Mouse (Mus musculus): ENCODE data around the gene Zp1.

Gene Zp1

GRCm38 (mm10) chr19:10921058-10921457 lies 626 bp upstream of the Zp1 start:
- no peak for DNase-seq

- DNase-seq, result peak in 1 of 2 experiments; percentile 36
Measured at GRCm38 (mm10) chr19:10918321-10918991, 2.0 kb downstream of the Zp1 start.

GRCm38 (mm10) chr19:10916506-10916905 lies 3.9 kb downstream of the Zp1 start:
- DNase-seq, result no peak

- no peak for DNase-seq
Measured at GRCm38 (mm10) chr19:10914870-10915269, 5.6 kb downstream of the Zp1 start.

- no peak for DNase-seq
Measured at GRCm38 (mm10) chr19:10914291-10914690, 6.1 kb downstream of the Zp1 start.

GRCm38 (mm10) chr19:10909087-10909721 lies 11.2 kb downstream of the Zp1 start:
- DNase-seq, result no peak

GRCm38 (mm10) chr19:10907891-10908290 lies 12.5 kb downstream of the Zp1 start:
- DNase-seq, result peak; percentile 64 to 65

- DNase-seq, result no peak
Measured at GRCm38 (mm10) chr19:10905728-10906000, 14.8 kb downstream of the Zp1 start.

- peak in 1 of 2 experiments; percentile 21 for DNase-seq
Measured at GRCm38 (mm10) chr19:10904927-10905727, 15.3 kb downstream of the Zp1 start.

GRCm38 (mm10) chr19:10904512-10904911 lies 15.9 kb downstream of the Zp1 start:
- DNase-seq, result no peak

- no peak for DNase-seq
Measured at GRCm38 (mm10) chr19:10901046-10901445, 19.4 kb downstream of the Zp1 start.

- DNase-seq, result no peak
Measured at GRCm38 (mm10) chr19:10900315-10900714, 20.1 kb downstream of the Zp1 start.

- no peak for DNase-seq
Measured at GRCm38 (mm10) chr19:10897491-10897890, 22.9 kb downstream of the Zp1 start.

GRCm38 (mm10) chr19:10896849-10897248 lies 23.6 kb downstream of the Zp1 start:
- DNase-seq, result no peak

GRCm38 (mm10) chr19:10895708-10896107 lies 24.7 kb downstream of the Zp1 start:
- DNase-seq, result no peak

- peak; percentile 99 to 100 for DNase-seq
Measured at GRCm38 (mm10) chr19:10895016-10895528, 25.4 kb downstream of the Zp1 start, which contains the start of gene Prpf19. Gene Prpf19, plus strand, starts transcription at chr19:10895231.

GRCm38 (mm10) chr19:10892201-10892600 lies 28.2 kb downstream of the Zp1 start:
- no peak for DNase-seq

GRCm38 (mm10) chr19:10881426-10882154 lies 38.8 kb downstream of the Zp1 start, which contains the start of gene Tmem109:
Gene Tmem109, minus strand, starts transcription at chr19:10882001.
- peak; percentile 93 to 95 for DNase-seq

- no peak for DNase-seq
Measured at GRCm38 (mm10) chr19:10880975-10881425, 39.4 kb downstream of the Zp1 start.

- DNase-seq, result peak; percentile 65 to 70
Measured at GRCm38 (mm10) chr19:10880085-10880974, 40.1 kb downstream of the Zp1 start.

- DNase-seq, result peak; percentile 65 to 76
Measured at GRCm38 (mm10) chr19:10878201-10878837, 42.1 kb downstream of the Zp1 start.

All from cerebellum, postnatal 36 days (tissue).